Mouse (Mus musculus) WW6 (cell line): Measurements from ENCODE around the gene Fam204a.
A peak's percentile ranks its signal among the peaks of the same experiment; 100 is the strongest.

ENCODE experiments used
- DNase-seq: peaks from one replicate; pipeline ENCODE4 v3.0.0-alpha.2; 2013; ENCODE audit warnings: low read depth, low spot score

Gene Fam204a

GRCm38 (mm10) chr19:60160611-60161274, 65.8 kb downstream of the Fam204a start:
- DNase-seq = peak; percentile 40

GRCm38 (mm10) chr19:60159827-60160226, 66.7 kb downstream of the Fam204a start:
- no peak for DNase-seq

- DNase-seq = no peak
Observed at GRCm38 (mm10) chr19:60155266-60155665, 71.2 kb downstream of the Fam204a start.

GRCm38 (mm10) chr19:60153096-60153495, 73.4 kb downstream of the Fam204a start:
- DNase-seq = no peak

- no peak for DNase-seq
Observed at GRCm38 (mm10) chr19:60150056-60150455, 76.4 kb downstream of the Fam204a start.

GRCm38 (mm10) chr19:60149078-60149960, 77.2 kb downstream of the Fam204a start:
- DNase-seq = no peak
